Mouse (Mus musculus) effector memory CD4-positive, alpha-beta T cell, adult 7 months (primary cell): Measurements from ENCODE around the gene Inhbc. TPM values are rescaled to one million over a fixed set of nuclear protein-coding genes. Genes with fewer than 3 reads are reported as not detected.

Experiments used
- polyA plus RNA-seq: library from polyadenylated mRNA; unstranded; fragments of 100-300 nt; shearing (Covaris generic); gene quantifications from one replicate; pipeline ENCODE4 v1.2.1, GENCODE M21; 2017

The Inhbc gene
- not detected for polyA plus RNA-seq

DNA sequence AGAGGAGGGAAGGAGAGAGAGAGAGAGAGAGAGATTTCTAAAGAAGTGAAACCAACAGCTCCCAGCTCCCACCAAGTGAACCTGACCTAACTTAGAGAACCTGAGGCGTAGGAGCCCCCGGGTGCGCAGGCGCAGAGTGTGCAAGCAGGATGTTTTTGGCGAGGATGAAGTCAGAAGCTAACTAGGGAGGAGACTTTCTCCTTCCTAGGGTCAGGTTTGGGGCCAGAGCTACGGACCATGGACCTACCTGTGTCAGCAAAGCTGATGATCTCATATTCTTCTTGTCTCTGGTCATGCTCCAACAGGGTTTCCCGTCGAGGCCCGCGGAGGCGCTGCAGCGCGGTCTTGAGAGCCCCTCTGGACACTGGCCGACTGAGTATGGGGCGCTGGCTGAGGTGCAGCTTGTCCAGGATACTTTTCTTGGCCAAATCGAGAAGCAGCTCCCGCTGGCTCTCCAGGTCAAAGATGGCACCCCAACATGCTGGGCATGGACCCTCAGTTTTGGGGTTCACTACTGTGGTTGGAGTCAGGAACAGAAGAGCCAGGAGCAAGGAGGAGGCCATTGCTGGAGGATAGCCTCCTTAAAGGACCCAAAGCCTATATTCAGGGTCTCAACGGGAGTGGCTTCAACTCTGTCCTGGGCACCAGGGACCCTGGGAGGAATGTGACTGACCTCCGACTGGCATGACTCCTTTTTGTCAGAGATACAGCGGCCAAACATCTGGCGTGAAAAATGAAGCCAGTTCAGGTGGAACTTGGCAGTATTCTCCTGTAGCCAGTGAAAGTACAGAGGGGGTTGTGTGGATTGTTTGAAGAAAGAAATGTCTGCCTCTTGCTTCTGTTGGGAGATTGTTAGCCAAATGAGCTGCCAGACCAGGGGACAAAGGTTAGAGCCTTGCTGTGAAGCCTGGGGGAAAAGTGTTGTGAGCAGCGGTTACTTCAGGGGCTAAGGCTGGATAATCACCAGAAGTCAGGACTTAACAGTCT lies at the start of gene Inhbc:
TSS of gene Inhbc (minus strand) at position 598 of the 987 bp plus-strand sequence.

DNA sequence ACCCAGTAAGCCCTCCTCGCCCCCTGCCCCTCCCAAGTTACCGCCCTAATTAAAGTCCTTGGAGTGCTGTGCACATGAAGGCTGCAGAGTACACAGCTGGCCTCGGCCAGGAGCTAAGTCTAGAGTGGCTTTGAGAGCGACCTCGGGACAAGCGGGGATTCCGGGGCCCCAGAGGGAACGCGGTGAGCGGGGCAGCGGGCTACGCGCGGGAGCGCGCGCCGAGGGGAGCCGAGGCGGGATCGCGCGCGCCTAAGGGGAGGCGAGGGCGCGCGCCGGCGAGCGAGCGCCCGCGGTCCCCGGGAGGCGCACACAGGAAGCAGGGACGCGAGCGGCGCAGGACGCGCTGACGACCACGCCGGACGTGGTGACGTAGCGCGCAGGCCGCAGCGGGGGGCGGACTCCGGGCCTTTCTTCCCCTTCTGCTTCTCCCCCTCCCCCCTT lies 10.0 kb upstream of the Inhbc start, which contains the start of gene R3hdm2:
TSS of gene R3hdm2 (plus strand) at position 77 of the 441 bp plus-strand sequence.

DNA sequence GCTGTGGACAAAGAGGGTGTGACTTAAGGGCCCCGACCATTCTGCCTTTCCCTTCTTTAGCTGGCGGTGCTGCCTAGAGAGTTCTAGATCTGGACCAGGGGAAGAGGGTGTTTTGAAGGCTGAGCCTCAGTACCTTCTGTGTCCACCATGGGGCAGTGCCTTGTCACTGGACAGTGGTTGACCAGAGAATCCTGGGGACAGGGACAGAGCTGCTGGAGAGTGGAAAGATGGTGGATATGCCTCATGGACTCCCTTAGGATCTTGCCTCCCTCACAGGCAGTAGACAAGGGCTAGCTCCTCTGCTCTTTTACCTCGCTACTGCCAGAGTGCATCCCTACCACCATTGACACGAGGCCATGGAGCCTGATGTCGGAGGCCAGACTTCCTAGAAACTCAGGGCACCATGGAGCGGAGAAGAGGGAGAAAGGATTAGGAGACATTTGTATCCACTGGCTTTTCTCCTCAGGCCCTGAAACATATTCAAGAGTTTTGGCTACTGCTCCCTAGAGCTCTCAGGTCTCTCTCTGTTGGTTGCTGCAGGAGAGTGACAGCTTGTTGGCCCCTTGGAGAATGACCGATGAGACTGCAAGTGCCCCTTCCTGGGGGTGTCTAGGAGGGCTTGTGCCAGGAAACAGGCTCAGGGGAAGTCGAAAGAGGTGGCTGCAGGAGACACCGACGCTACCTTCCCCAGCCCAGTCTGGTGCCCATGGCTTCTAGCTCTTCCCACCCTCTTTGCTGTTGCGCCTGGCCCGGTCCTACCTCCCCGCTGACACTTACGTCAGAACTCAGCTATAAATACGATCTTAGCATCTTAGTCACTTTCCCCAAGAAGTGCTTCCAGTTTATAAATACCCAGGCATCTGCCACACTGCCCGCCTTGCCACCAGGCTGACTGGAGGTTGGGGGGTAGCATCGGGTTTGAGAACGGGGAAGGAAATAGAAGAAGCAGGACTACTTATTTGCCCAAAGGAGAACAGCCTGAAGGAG lies 16.0 kb downstream of the Inhbc start, which contains the start of gene Inhbe:
TSS of gene Inhbe (minus strand) at position 503 of the 987 bp plus-strand sequence.

DNA sequence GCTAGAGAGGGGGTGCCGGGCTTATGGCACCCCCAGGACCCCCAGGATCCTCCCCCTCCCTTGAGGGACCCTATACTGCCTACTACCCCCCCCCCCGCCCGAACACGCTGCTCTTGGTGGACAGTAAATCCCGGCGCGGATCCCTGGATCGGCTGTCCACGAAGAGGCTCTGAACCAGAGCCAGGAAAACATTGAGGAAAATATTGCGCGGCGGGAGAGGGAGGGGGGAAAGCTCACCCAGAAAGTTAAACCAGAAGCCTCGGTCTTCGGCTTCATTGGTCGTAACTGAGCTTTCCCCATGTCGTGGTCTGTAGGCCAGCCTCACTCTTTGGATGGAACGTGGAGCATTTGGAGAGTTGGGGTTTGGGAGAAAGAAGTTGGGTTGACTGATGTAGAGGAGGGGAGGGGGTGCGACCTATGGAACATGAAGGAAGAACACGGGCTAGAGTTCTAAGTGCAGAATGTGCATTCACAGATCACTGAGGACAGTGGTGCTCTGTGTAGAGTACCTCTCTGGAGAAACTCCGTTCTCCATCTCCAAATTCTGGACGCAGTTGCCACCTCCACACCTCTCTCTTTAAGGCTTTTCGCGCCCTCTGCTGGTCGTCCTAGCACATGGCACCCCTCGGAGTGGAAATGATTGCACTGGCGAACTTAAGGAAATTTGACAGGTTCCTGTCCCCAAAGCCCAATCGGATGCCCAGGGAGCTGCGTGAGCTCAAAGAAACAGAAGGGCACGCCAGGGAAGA lies 28.2 kb downstream of the Inhbc start, which contains the start of gene Gli1:
TSS of gene Gli1 (minus strand) at position 84 of the 749 bp plus-strand sequence.

DNA sequence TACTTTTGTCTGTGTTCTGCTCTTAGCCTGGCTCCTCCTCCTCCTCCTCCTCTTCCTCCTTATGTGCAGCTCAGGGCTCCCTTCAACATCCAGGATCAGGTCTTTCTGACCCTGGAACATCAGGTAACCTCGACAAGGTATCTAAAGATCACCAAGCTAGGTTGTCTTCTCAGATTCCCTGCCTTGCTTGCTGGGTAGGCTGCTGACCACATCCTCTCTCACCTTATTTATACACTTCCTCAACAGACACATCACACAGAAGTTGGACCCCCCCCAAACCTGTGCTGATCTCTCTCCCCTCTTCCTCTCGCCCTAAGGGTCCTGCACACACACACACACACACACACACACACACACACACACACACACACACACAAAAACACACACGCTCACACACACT lies 48.6 kb downstream of the Inhbc start, which contains the start of gene Arhgap9:
TSS of gene Arhgap9 (plus strand) at position 344 of the 400 bp plus-strand sequence.

DNA sequence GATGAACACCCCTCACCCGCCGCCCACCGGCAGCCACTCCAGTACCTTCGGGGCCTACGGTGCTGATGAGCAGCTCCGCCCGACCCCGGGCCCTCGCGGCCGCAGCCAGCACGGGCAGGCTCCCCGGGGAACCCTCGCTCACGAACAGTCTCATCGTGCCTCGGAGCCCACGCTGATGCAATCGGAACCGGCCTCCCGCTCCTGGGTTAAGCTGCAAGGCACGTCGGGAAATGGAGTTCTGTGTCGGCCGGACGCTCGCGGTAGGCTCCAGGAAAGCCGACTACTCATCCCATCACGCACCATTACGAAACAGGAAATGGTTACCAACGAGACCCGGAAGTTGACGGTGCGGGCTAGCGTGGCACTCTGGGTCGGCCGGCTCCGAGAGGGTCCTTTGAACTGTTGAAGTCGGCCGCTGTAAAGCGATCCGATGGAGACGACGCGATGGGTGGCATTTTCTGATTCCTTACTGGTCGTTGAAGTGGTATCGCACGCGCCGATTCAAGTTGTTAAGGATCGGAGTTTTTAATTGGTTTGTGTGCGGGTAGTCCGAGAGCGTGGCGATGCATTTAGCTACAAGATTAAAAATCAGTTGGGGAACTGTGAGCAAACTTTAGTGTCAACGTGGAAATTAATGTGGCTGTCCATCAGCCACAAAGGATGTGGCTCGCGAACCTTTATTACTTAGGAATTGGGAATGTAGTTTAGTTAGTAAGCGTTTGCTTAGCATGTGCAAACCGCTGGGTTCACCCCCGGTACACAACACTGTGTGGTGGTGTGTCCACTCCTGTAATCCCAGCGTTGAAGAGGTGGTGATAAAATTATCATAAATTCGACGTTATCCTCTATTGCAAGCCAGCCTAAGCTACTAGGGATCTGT lies 58.5 kb downstream of the Inhbc start, which contains the start of gene Mars:
TSS of gene Mars (minus strand) at position 311 of the 880 bp plus-strand sequence.

Other genes starting within 250 kb of the Inhbc start
- 197 TPM for gene Os9, start 249.3 kb downstream of the Inhbc start, polyA plus RNA-seq
- gene B4galnt1, start 205.2 kb downstream of the Inhbc start, polyA plus RNA-seq: 801 TPM
- 11.3 TPM for gene Slc26a10, start 189.8 kb downstream of the Inhbc start, polyA plus RNA-seq
- not detected for gene Arhgef25, start 180.3 kb downstream of the Inhbc start, polyA plus RNA-seq
- 90.2 TPM for gene Dtx3, start 174.7 kb downstream of the Inhbc start, polyA plus RNA-seq
- gene Pip4k2c, start 158.8 kb downstream of the Inhbc start, polyA plus RNA-seq: 26.3 TPM
- 0.06 TPM for gene Kif5a, start 107.1 kb downstream of the Inhbc start, polyA plus RNA-seq
- gene Dctn2, start 104.1 kb downstream of the Inhbc start, polyA plus RNA-seq: 69.5 TPM
- 3.4 TPM for gene Mbd6, start 81.4 kb downstream of the Inhbc start, polyA plus RNA-seq
- gene Mars, start 58.6 kb downstream of the Inhbc start, polyA plus RNA-seq: 59.8 TPM
- 174 TPM for gene Arhgap9, start 48.5 kb downstream of the Inhbc start, polyA plus RNA-seq
- gene Gli1, start 28.5 kb downstream of the Inhbc start, polyA plus RNA-seq: not detected
- gene Inhbe, start 16.0 kb downstream of the Inhbc start, polyA plus RNA-seq: not detected
- gene R3hdm2, start 9.9 kb upstream of the Inhbc start, polyA plus RNA-seq: 34.5 TPM
- gene Stac3, start 131.3 kb upstream of the Inhbc start, polyA plus RNA-seq: not detected
- not detected for gene Ndufa4l2, start 144.5 kb upstream of the Inhbc start, polyA plus RNA-seq
- gene Shmt2, start 152.0 kb upstream of the Inhbc start, polyA plus RNA-seq: 63.9 TPM
- not detected for gene Nxph4, start 164.1 kb upstream of the Inhbc start, polyA plus RNA-seq